Mouse (Mus musculus): ENCODE results near the gene Runx3.

Gene Runx3

GRCm38 (mm10) chr4:135114301-135114700 lies 6.2 kb upstream of the Runx3 start:
- in situ Hi-C loops (cut with MboI, MseI): no loop called here

- in situ Hi-C loops (cut with MboI, MseI): no loop called here
Observed at GRCm38 (mm10) chr4:135115426-135116170, 4.9 kb upstream of the Runx3 start.

GRCm38 (mm10) chr4:135116391-135116790 lies 4.1 kb upstream of the Runx3 start:
- in situ Hi-C loops (cut with MboI, MseI): no loop called here

GRCm38 (mm10) chr4:135117846-135118245 lies 2.6 kb upstream of the Runx3 start:
- in situ Hi-C loops (cut with MboI, MseI): no loop called here

- in situ Hi-C loops (cut with MboI, MseI): no loop called here
Observed at GRCm38 (mm10) chr4:135118855-135119474, 1.5 kb upstream of the Runx3 start.

- in situ Hi-C loops (cut with MboI, MseI): no loop called here
Observed at GRCm38 (mm10) chr4:135123721-135124120, 3.3 kb downstream of the Runx3 start.

- in situ Hi-C loops (cut with MboI, MseI): no loop called here
Observed at GRCm38 (mm10) chr4:135124732-135125131, 4.3 kb downstream of the Runx3 start.

GRCm38 (mm10) chr4:135125152-135125551 lies 4.7 kb downstream of the Runx3 start:
- in situ Hi-C loops (cut with MboI, MseI): no loop called here

GRCm38 (mm10) chr4:135126385-135126784 lies 5.9 kb downstream of the Runx3 start:
- in situ Hi-C loops (cut with MboI, MseI): no loop called here

GRCm38 (mm10) chr4:135128841-135129520 lies 8.5 kb downstream of the Runx3 start:
- in situ Hi-C loops (cut with MboI, MseI): no loop called here

- in situ Hi-C loops (cut with MboI, MseI): no loop called here
Observed at GRCm38 (mm10) chr4:135130156-135130555, 9.7 kb downstream of the Runx3 start.

GRCm38 (mm10) chr4:135131145-135131544 lies 10.7 kb downstream of the Runx3 start:
- in situ Hi-C loops (cut with MboI, MseI): no loop called here

- in situ Hi-C loops (cut with MboI, MseI): no loop called here
Observed at GRCm38 (mm10) chr4:135132797-135133196, 12.3 kb downstream of the Runx3 start.

GRCm38 (mm10) chr4:135133711-135134110 lies 13.3 kb downstream of the Runx3 start:
- in situ Hi-C loops (cut with MboI, MseI): no loop called here

- in situ Hi-C loops (cut with MboI, MseI): no loop called here
Observed at GRCm38 (mm10) chr4:135135331-135135730, 14.9 kb downstream of the Runx3 start.

GRCm38 (mm10) chr4:135136202-135136601 lies 15.8 kb downstream of the Runx3 start:
- in situ Hi-C loops (cut with MboI, MseI): no loop called here

- in situ Hi-C loops (cut with MboI, MseI): no loop called here
Observed at GRCm38 (mm10) chr4:135136612-135137011, 16.2 kb downstream of the Runx3 start.

- in situ Hi-C loops (cut with MboI, MseI): no loop called here
Observed at GRCm38 (mm10) chr4:135140647-135141515, 20.4 kb downstream of the Runx3 start.

- in situ Hi-C loops (cut with MboI, MseI): no loop called here
Observed at GRCm38 (mm10) chr4:135141720-135142119, 21.3 kb downstream of the Runx3 start.

GRCm38 (mm10) chr4:135146734-135147133 lies 26.3 kb downstream of the Runx3 start:
- in situ Hi-C loops (cut with MboI, MseI): loop anchor here (5.0 kb wide), 1 partner anchor 79 kb away; no protein-coding TSS in a partner anchor

GRCm38 (mm10) chr4:135148660-135149059 lies 28.2 kb downstream of the Runx3 start:
- in situ Hi-C loops (cut with MboI, MseI): loop anchor here (5.0 kb wide), 1 partner anchor 81 kb away; no protein-coding TSS in a partner anchor

Data from T-helper 17 cell (primary cell).